Mouse (Mus musculus): ENCODE results near the gene Dcaf12. TPM values are rescaled to one million over a fixed set of nuclear protein-coding genes. Genes with fewer than 3 reads are reported as not detected.
A peak's percentile ranks its signal among the peaks of the same experiment; 100 is the strongest.

The Dcaf12 gene
- polyA plus RNA-seq, 1 experiment from 2014 or later: 25.9 TPM

DNA sequence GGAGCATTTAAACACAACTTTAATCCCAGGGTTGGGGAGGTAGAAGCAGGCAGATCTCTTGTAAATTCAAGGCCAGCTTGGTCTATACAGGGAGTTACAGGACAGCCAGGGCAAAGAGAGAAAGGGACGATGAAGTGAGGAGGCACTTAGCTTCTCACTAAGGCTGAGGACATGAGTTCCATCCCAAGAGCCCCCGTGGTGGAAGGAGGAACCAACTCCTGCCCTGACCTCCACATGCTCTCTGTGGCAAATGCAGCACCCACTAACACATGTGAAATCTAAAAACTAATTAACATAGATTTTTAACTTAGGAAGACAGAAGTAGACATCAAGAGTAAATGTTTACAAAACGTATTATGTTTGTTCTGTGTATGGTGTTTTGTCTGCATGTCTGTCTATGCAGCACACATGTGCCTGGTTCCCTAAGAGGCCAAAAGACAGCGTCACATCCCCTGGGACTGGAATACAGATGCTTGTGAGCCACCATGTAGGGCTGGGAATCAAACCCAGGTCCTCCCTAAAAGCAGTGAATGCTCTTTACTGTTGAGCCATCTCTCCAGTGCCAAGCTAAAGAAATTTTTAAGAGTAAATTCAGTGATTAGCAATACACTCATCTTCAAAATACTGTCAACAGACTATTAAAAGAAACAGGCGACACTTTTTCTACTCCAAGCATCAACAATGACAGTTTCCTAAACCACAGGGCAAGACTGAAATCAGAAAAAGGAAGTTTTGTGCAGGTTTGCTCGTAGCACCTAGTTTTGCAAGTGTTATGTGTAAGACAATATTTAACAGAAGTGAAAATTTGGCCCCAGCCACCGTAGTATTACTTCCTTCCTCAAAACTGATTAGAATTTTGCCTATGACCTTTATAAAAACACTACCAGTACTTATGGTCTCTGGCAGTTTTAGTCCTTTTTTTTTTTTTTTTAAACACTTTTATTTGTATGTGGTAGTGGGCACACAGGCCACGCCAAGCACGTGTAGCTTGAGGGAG is 3.8 kb downstream of the Dcaf12 start:
- H3K27me3 ChIP-seq: no peaks in the 10 kb centered on the region
- in situ Hi-C loops (cut with MboI; ENCODE audit: low pct_unique_long_range_greater_than_20kb): no loop called here

DNA sequence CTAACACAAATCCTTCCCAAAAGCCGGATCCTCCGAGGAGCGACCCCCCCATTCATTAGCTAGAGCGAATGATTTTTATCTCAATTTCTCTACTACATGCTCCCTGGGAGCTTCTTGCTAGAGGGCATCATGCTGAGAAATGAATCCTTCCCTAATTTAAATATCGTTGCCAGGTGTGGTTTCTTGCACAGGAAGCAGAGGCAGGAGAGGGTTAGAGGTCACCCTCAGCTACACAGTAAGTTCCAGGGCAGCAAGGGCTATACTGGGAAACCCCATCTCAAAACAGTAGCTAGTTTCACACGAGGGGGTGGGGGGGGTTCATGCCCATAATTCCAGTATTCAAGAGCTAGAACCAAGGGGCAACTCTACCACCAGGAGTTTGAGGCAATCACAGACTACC is 7.3 kb downstream of the Dcaf12 start:
- ChIA-PET CTCF (no interaction called here), POLR2A (no interaction called here)
- in situ Hi-C loops (cut with MboI; ENCODE audit: low pct_unique_long_range_greater_than_20kb): no loop called here

More for the DNA sequence above, 3.8 kb downstream of the Dcaf12 start:
- DNase-seq (ENCODE audit: low read depth, low spot score) (no peak), ATAC-seq (no peak)
- no peak for TF ChIP-seq CTCF (IDR thresholded peaks at IDR 0.05)
- POLR2A ChIA-PET: interaction anchor here (0.6 kb wide), 1 partner anchor 234 kb away, joined by 5 read pairs; no protein-coding TSS in a partner anchor
- CTCF ChIA-PET: no interaction called here

GRCm38 (mm10) chr4:41304302-41304701 is 10.4 kb downstream of the Dcaf12 start:
- ATAC-seq (no peak), DNase-seq (ENCODE audit: low read depth, low spot score) (no peak)
- ChIA-PET POLR2A (no interaction called here), CTCF (no interaction called here)
- in situ Hi-C loops (cut with MboI; ENCODE audit: low pct_unique_long_range_greater_than_20kb): loop anchor here (5.0 kb wide), 1 partner anchor 83 kb away; no protein-coding TSS in a partner anchor
- no peak for TF ChIP-seq CTCF (IDR thresholded peaks at IDR 0.05)
- no peaks in the 10 kb centered on the region for H3K27me3 ChIP-seq

More for the DNA sequence above, 7.3 kb downstream of the Dcaf12 start:
- TF ChIP-seq CTCF (IDR thresholded peaks at IDR 0.05): no peak
- DNase-seq (ENCODE audit: low read depth, low spot score) (no peak), ATAC-seq (no peak)
- no peaks in the 10 kb centered on the region for H3K27me3 ChIP-seq

- in situ Hi-C loops (cut with MboI; ENCODE audit: low pct_unique_long_range_greater_than_20kb): loop anchor here (5.0 kb wide), 1 partner anchor 84 kb away; no protein-coding TSS in a partner anchor
- POLR2A ChIA-PET: no interaction called here
- ATAC-seq: no peak
- TF ChIP-seq CTCF (IDR thresholded peaks at IDR 0.05): no peak
- no peaks in the 10 kb centered on the region for H3K27me3 ChIP-seq
- CTCF ChIA-PET: no interaction called here
- no peak for DNase-seq (ENCODE audit: low read depth, low spot score)
Measured at GRCm38 (mm10) chr4:41303671-41304070, 11.0 kb downstream of the Dcaf12 start.

- DNase-seq (ENCODE audit: low read depth, low spot score) (no peak), ATAC-seq (no peak)
- H3K27me3 ChIP-seq: no peaks in the 10 kb centered on the region
- TF ChIP-seq CTCF (IDR thresholded peaks at IDR 0.05): no peak
- CTCF ChIA-PET: interaction anchor here (1.1 kb wide), 1 partner anchor 12 kb away, joined by 5 read pairs; no protein-coding TSS in a partner anchor
- POLR2A ChIA-PET: no interaction called here
- in situ Hi-C loops (cut with MboI; ENCODE audit: low pct_unique_long_range_greater_than_20kb): no loop called here
Measured at GRCm38 (mm10) chr4:41298976-41299375, 15.7 kb downstream of the Dcaf12 start.

- POLR2A ChIA-PET: no interaction called here
- H3K27me3 ChIP-seq: no peaks in the 10 kb centered on the region
- in situ Hi-C loops (cut with MboI; ENCODE audit: low pct_unique_long_range_greater_than_20kb): no loop called here
- CTCF ChIA-PET: no interaction called here
- no peak for DNase-seq (ENCODE audit: low read depth, low spot score)
- no peak for ATAC-seq
- no peak for TF ChIP-seq CTCF (IDR thresholded peaks at IDR 0.05)
Measured at GRCm38 (mm10) chr4:41295960-41296359, 18.7 kb downstream of the Dcaf12 start.

- ChIA-PET POLR2A (no interaction called here), CTCF (no interaction called here)
- ATAC-seq: no peak
- no peaks in the 10 kb centered on the region for H3K27me3 ChIP-seq
- no peak for DNase-seq (ENCODE audit: low read depth, low spot score)
- TF ChIP-seq CTCF (IDR thresholded peaks at IDR 0.05): no peak
- in situ Hi-C loops (cut with MboI; ENCODE audit: low pct_unique_long_range_greater_than_20kb): no loop called here
Measured at GRCm38 (mm10) chr4:41295507-41295906, 19.2 kb downstream of the Dcaf12 start.

DNA sequence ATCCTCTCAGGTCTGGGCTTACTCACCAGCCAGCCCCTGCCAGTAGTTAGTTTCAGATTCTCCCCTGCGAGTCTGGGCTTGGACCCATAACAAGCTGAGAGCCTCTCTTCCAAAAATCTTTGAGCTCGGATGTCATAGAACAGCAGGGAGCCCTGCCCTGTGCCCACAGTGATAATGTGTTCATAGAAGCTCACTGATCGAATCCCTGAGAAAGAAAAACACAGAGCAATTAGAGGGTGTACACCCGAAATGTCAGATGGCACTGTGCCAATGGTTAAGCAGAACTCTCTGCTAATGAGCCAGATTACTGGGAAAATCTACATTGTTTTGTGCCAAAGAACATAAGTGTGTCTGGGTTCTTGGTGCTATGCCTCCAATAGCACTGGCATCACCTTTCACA is 20.8 kb downstream of the Dcaf12 start:
- POLR2A ChIA-PET: no interaction called here
- DNase-seq (ENCODE audit: low read depth, low spot score): no peak
- in situ Hi-C loops (cut with MboI; ENCODE audit: low pct_unique_long_range_greater_than_20kb): no loop called here
- no peak for ATAC-seq
- H3K27me3 ChIP-seq: no peaks in the 10 kb centered on the region
- no peak for TF ChIP-seq CTCF (IDR thresholded peaks at IDR 0.05)
- CTCF ChIA-PET: no interaction called here

DNA sequence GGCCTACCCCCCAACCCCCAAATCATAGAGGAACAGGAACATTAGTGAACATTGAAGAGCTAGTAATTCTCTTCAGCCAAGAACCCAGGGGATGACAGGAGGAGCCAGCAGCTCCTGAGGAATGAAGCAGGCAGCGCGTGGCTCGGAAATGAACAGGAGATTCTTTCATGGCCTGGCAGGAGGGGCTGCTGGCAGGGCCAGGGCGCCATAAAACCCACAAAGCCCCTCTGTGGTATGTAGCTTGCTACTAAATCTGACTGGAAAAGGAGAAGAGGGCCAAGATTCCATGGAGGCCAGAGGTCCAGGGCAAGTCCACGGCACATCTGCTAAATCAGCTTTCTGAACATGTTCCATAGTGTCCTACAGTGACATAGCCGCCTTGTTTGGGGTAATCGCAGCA is 24.9 kb downstream of the Dcaf12 start:
- no peaks in the 10 kb centered on the region for H3K27me3 ChIP-seq
- no peak for TF ChIP-seq CTCF (IDR thresholded peaks at IDR 0.05)
- DNase-seq (ENCODE audit: low read depth, low spot score) (no peak), ATAC-seq (no peak)
- POLR2A ChIA-PET: no interaction called here
- CTCF ChIA-PET: interaction anchor here (1.8 kb wide), 1 partner anchor 63 kb away, joined by 5 read pairs; no protein-coding TSS in a partner anchor
- in situ Hi-C loops (cut with MboI; ENCODE audit: low pct_unique_long_range_greater_than_20kb): loop anchor here (5.0 kb wide), 2 partner anchors 68 to 158 kb away; no protein-coding TSS in a partner anchor

- no peak for ATAC-seq
- POLR2A ChIA-PET: no interaction called here
- no peaks in the 10 kb centered on the region for H3K27me3 ChIP-seq
- no peak for DNase-seq (ENCODE audit: low read depth, low spot score)
- peak; percentile 38 for TF ChIP-seq CTCF (IDR thresholded peaks at IDR 0.05)
- in situ Hi-C loops (cut with MboI; ENCODE audit: low pct_unique_long_range_greater_than_20kb): loop anchor here (5.0 kb wide), 2 partner anchors 64 to 154 kb away; no protein-coding TSS in a partner anchor
- CTCF ChIA-PET: interaction anchor here (0.9 to 1.9 kb wide), 7 partner anchors 11 to 60 kb away, joined by 3 to 5 read pairs (median 4); no protein-coding TSS in a partner anchor
Measured at GRCm38 (mm10) chr4:41286420-41286819, 28.3 kb downstream of the Dcaf12 start.

GRCm38 (mm10) chr4:41284087-41284486 is 30.6 kb downstream of the Dcaf12 start:
- DNase-seq (ENCODE audit: low read depth, low spot score): no peak
- ChIA-PET POLR2A (no interaction called here), CTCF (interaction anchor here (1.6 kb wide), 1 partner anchor 58 kb away, joined by 5 read pairs; no protein-coding TSS in a partner anchor)
- no peaks in the 10 kb centered on the region for H3K27me3 ChIP-seq
- no peak for TF ChIP-seq CTCF (IDR thresholded peaks at IDR 0.05)
- in situ Hi-C loops (cut with MboI; ENCODE audit: low pct_unique_long_range_greater_than_20kb): no loop called here
- ATAC-seq: no peak
